Mouse (Mus musculus) spleen, postnatal 36 days (tissue): ENCODE data around the gene Fkbp11.
"Not testable (repeated sequence)": the region's sequence is repeated elsewhere in the genome, so short reads cannot be mapped to it uniquely, and the experiment has no call there.

Experiments used
- DNase-seq, 2 experiments: peaks; one replicate each; pipeline ENCODE4 v3.0.0; 2022; ENCODE audit warnings: low spot score in 2 of 2, mixed read lengths in 1 of 2

The Fkbp11 gene

GRCm38 (mm10) chr15:98727443-98728321 is at the start of gene Fkbp11:
TSS of gene Fkbp11 (minus strand) at chr15:98728198.
- DNase-seq: peak; percentile 48 to 56

DNA sequence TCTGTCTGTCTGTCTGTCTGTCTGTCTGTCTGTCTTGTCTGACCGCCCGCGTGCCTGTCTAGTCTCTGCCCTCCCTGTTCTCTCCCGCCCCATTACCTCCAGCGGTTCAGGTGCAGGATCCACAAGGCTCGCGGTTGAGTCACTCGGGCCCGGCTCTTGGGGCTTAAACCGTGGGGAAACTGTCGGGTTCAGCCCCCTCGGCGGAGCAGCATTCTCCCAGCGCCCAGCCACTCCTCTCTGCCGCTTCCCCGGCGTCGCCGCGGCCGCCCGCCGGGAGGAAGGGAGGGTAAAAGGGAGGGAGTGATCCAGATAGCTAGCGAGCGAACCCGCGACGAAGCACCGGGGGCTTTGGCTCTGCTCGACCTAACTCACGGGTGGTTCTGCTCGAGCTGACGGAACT is 49.8 kb upstream of the Fkbp11 start, which contains the start of gene Wnt10b:
Gene Wnt10b, minus strand, starts transcription at position 389 of the 400 bp plus-strand sequence.
- DNase-seq: no peak

GRCm38 (mm10) chr15:98777005-98777616 is 49.1 kb upstream of the Fkbp11 start:
- peak; percentile 20 to 23 for DNase-seq

DNA sequence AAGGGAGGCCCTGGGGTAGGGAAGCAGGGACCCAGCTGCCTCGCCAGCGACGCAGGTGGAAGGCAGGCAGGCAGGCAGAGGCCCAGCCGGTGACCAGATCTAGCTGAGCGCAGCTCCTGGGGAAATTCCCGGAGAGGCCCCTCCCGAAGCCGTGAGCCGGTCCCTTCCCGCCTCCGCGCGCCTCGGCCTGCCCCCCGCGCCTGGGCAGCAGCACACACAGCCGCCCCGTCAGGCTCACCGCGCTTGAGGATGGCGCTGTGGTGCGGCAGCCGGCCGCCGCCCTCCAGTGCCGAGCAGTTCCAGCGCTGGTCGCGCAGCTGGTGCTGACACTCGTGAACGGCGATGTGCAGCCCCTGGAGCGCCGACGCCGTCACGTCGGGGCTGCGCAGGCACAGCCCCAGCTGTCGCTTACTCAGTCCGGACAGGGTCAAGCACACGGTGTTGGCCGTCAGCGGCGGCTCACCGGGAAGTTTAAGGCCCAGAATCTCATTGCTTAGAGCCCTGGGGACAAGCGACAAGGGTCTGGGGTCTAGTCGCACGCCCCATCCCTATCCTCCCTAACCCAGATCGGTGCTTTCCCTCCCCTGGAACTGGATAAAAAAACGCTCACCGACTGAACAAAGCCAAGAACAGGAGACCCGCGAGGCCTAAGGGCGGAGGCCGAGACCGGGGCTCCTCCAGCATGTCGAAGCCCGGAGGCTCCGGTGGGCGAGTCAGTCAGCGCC is 48.4 kb upstream of the Fkbp11 start:
- DNase-seq: peak; percentile 35 to 50

DNA sequence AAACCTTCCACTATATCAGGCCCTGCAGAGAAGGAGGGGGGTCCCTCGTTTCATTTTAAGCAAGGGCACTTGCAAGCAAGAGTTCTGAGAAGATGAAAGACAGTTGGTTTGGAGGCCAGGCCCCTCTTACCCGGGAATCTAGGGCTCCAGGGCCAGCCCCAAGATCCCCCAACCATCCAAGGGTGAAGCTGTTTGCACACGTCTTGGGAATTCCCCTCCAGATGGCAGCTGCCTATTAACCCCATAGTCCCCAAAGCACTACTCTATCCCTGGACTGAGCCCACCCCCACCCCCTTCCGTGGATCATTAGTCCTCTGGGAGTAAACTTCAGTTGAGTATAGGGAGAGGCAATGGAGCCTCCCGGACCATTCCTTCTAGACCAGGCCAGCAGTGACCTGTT is 47.5 kb upstream of the Fkbp11 start:
- no peak for DNase-seq

DNA sequence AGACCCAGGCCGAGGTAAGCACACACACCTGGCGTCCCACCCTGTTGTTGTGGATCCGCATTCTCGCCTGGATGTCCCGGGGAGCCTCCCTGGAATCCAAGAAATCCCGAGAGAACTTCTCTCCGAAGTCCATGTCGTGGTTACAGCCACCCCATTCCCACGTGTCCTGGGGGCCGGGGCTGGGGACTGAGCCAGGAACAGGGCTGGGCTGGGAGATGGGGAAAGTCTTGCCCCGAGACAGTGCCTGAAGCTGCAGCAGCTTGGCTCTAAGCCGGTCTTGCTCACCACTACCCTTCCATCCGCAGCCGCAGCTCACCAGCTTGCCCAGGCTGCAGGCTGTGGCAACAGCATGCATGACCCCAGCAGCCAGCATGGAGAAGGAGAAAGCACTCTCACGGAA is 46.1 kb upstream of the Fkbp11 start:
- no peak for DNase-seq

DNA sequence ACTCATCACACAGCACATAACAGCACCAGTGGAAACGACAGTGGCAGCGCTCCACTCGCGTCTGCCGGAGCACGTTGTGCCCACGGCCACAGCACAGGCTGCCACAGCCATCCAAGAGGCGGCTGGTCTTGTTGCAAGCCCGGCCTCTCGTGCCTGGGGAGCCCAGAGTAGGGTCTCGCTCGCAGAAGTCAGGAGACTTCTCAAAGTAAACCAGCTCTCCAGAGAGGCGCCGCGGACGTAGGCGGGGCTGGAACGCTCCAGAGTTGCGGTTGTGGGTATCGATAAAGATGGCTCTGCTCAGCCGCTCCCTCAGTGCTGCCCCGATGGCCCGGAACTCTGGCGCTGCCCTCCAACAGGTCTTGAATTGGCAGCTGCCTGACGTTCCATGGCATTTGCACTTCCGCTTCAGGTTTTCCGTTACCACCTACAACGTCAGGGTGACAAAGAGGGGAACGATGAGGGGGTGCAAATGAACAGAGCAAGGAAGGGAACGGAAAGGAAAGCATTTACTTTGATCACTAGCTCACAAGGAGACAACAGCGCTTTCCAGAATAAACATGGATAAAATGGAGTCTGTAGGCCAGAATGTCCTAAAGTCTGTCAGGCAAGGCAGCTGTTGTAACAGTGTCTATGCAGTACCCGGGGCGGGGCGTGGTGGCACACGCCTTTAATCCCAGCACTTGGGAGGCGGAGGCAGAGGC is 44.7 kb upstream of the Fkbp11 start:
- DNase-seq: peak; percentile 48 to 59

GRCm38 (mm10) chr15:98771813-98772425 is 43.9 kb upstream of the Fkbp11 start:
- DNase-seq: no peak

DNA sequence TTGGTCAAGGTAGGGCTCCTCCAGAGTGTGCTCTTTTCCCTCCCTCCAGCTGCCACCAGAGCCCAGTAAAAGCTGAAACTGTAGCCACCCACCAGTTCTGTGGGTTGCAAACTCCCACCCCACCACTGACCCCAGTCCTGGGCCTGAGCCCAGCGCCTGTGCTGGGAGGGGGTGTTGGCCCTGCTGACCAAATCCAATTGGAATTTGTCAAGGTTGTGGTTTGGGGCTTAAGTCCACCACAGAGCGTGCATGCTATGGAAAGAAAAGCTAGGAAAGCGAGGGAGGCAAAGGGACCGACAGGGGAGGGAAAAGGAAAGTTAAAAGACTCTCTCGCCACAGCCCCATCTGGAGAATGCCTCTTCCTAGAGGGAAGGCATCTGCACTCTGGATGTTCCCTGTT is 40.3 kb upstream of the Fkbp11 start:
- no peak for DNase-seq

DNA sequence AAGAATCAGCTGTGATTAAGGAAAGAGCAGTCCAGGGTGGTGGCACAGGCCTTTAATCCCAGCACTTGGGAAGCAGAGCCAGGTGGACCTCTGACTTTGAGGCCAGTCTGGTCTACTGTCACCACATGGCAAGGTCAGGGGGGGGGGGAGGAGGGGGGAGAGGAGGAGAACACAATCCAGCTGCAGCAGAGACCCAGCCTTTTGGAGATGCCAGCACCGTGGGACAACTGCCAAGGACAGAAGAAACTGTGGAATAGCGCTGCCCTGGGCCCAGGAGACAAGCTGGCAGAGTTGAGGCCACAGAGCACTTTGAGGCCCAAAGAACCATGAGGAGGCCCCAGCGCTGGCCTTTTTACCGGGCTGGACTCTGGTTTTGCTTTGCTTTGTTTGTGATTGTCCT is 37.9 kb upstream of the Fkbp11 start:
- no peak for DNase-seq

DNA sequence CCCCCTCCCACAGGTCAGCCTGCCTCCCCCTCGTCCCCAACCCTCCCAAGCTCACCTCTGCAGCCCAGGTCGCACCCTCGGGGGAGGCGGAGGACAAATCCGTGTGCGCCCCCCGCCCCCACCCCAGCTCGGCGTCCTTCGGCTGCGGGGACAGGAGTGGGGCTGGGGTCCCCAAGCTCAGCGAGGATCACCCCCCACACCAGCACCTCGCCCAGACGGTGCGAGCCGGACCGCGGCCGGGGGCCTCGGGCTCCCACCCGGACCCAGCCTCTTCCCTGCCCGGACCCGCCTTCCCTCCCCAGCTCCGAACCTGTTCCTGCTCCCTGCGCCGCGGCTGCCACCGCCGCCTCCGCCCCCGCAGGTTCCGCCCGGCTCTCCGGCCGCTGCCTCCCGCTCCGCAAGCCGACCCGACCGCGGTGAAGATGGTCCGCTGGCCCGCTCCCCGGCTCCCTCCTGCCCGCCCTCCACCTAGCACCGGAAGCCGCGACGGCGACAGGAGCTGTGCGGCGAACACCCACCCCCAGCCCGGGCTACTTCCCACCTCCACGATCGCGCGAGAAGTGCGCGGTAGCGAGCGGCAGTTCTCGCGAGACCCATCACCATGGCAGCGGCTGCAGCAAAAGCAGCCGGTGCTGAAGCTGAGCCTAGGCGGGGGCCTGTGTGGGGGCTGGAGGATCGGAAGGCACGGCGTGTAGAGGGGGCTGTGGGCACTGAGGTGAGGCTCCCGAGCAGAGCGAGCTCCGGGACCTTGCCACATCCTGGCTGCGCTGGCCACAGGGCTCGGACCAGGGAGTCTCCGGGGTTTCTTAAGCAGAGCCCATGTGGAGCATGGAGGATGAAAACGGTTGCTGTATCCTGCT is 34.9 kb upstream of the Fkbp11 start, which contains the start of gene Arf3:
Gene Arf3, minus strand, starts transcription at position 545 of the 860 bp plus-strand sequence.
- peak; percentile 96 to 97 for DNase-seq

GRCm38 (mm10) chr15:98762201-98762621 is 34.2 kb upstream of the Fkbp11 start:
- DNase-seq: peak; percentile 60 to 68

DNA sequence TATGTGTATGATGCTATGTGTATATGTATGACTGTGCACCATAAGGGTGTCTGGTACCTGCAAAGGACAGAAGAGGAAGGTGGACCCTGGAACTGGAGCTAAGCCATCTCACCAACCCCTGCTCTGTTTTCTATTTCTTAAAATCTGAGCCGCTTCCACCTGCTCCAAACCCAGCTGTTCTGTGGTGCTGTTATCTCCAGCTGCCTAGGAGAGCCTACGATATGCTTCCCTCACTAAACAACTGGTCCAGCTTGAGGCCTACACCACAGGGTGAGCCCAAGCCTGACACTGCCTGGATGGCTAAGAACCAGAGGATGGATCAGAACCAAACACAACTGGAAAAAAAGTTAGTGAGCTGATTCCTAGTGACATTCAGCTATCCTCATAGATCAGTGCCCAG is 26.1 kb upstream of the Fkbp11 start:
- no peak for DNase-seq

DNA sequence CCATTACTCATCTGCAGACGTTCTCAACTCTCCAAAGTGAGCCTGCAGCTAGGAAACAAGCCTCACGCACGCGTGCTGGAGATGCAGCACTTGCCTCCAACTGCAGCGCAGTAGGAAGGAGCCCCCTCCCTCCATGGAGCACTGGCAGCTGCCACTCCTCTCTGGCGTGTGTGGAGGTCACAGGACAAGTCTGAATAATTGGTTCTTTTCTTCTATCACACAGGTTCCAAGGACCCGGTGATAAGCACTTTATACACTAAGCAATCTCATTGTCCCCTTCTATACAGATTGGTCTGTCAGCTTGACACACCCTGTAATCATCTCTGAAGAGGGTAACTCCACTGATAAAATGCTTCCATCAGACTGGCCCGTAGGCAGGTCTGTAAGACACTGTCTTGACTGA is 25.0 kb upstream of the Fkbp11 start:
- no peak for DNase-seq

- no peak for DNase-seq
Measured at GRCm38 (mm10) chr15:98749093-98749492, 21.1 kb upstream of the Fkbp11 start.

DNA sequence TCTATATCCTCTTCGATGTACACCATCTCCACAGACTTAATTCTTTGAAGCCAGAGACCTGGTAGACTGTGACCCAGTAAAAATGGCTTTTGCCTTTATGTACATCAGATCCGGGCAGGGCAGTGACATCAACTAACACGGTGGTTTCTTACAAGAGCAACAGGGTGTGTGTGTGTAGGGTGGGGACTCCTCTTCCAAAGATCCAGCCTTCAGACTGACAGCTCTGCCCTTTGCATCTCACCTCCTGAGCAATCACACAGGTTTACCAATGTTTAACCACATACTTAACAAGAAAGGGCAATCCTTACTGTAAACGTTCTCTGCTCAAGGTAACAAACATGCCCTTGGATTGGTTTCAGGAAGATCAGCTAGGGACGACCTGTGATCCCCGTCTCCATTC is 19.3 kb upstream of the Fkbp11 start:
- DNase-seq: no peak

DNA sequence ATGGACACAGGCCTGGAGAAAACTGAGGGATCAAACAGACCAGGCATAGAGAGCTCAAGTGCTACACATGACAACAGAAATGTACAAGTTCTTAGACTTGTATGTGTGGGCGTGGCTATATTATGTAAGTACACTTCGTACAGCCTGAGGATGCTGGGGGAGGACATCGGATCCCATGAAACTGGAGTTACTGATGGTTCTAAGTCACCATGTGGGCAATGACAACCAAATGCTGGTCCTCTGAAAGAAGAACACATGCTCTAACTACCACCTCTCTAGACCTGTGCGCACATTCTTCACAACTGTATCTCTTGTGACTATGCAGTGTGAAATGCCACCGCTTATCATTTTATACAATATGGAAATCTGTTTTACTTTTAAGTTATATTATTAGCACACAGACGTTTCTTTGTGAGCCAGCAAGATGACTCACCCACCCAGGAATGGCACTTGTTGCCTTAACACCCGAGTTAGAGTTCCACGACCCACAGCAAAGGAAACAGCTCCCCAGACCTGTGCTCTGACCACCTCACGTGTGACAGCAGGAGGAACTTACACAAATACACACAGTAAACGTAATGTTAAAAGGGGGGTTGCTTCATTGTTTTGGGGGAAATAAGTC is 18.5 kb upstream of the Fkbp11 start:
- no peak for DNase-seq

GRCm38 (mm10) chr15:98743863-98744262 is 15.9 kb upstream of the Fkbp11 start:
- not testable (repeated sequence) for DNase-seq

- DNase-seq: no peak
Measured at GRCm38 (mm10) chr15:98742766-98743428, 14.9 kb upstream of the Fkbp11 start.
